Comparison of ENCODE assay signal across 32 mouse cellular contexts in genomic region chr11:44325066-44325465, GRCm38 (mm10).
"Had no signal": no experiment of that assay in that cellular context is flagged by ENCODE, and none has a peak within 500 bp of the region (broad histone marks: within the 10 kb centered on the region; RNA-seq: fewer than 3 reads in every experiment).

No protein-coding gene starts in this region.

- H3K4me1 ChIP-seq: limb, embryonic 10.5 days; limb, embryonic 12.5 days; limb, embryonic 13.5 days; limb, embryonic 15.5 days; liver, embryonic 12.5 days; liver, embryonic 13.5 days; liver, embryonic 15.5 days; lung, embryonic 15.5 days; megakaryocyte, embryonic 14.5 days; midbrain, embryonic 10.5 days; midbrain, embryonic 12.5 days; midbrain, embryonic 13.5 days; midbrain, embryonic 15.5 days; neural tube, embryonic 12.5 days had no signal

- H3K27me3 ChIP-seq: limb, embryonic 15.5 days; liver, embryonic 12.5 days; liver, embryonic 13.5 days; liver, embryonic 15.5 days; lung, embryonic 15.5 days; midbrain, embryonic 12.5 days; midbrain, embryonic 13.5 days; midbrain, embryonic 15.5 days; neural tube, embryonic 12.5 days had no signal

- H3K27ac ChIP-seq: limb, embryonic 10.5 days; limb, embryonic 12.5 days; limb, embryonic 13.5 days; limb, embryonic 15.5 days; liver, embryonic 12.5 days; liver, embryonic 13.5 days; liver, embryonic 14.5 days; liver, embryonic 15.5 days; lung, embryonic 15.5 days; macrophage; midbrain, embryonic 10.5 days; midbrain, embryonic 12.5 days; midbrain, embryonic 13.5 days; midbrain, embryonic 15.5 days; neural tube, embryonic 12.5 days had no signal

- H3K9me3 ChIP-seq: limb, embryonic 10.5 days; limb, embryonic 13.5 days; limb, embryonic 15.5 days; liver, embryonic 12.5 days; liver, embryonic 13.5 days; liver, embryonic 15.5 days; lung, embryonic 15.5 days; midbrain, embryonic 10.5 days; midbrain, embryonic 12.5 days; midbrain, embryonic 13.5 days; midbrain, embryonic 15.5 days; neural tube, embryonic 12.5 days had no signal

- H3K4me2 ChIP-seq: limb, embryonic 12.5 days; limb, embryonic 13.5 days; limb, embryonic 15.5 days; liver, embryonic 11.5 days; liver, embryonic 12.5 days; liver, embryonic 13.5 days; liver, embryonic 15.5 days; lung, embryonic 14.5 days; lung, embryonic 15.5 days; midbrain, embryonic 11.5 days; midbrain, embryonic 12.5 days; midbrain, embryonic 13.5 days; midbrain, embryonic 15.5 days; neural tube, embryonic 12.5 days had no signal

- ATAC-seq: liver, embryonic 12.5 days; liver, postnatal 0 days; lung, postnatal 0 days; midbrain, embryonic 13.5 days; midbrain, embryonic 15.5 days; midbrain, embryonic 16.5 days had no signal

- DNase-seq: left cerebral cortex, postnatal 4 days; liver; liver, embryonic 13.5 days; liver, postnatal 0 days; lung, adult 18-20 months; lung, adult 2 months; lung, embryonic 14.5 days; lung, postnatal 10 days; lung, postnatal 14 days; lung, postnatal 36 days; lung, postnatal 4 days; midbrain, embryonic 14.5 days had no signal

- H3K9ac ChIP-seq: limb, embryonic 12.5 days; limb, embryonic 13.5 days; limb, embryonic 15.5 days; liver, embryonic 12.5 days; liver, embryonic 13.5 days; liver, embryonic 14.5 days; liver, embryonic 15.5 days; liver, postnatal 0 days; lung, embryonic 14.5 days; lung, embryonic 15.5 days; midbrain, embryonic 12.5 days; midbrain, embryonic 13.5 days; midbrain, embryonic 15.5 days; neural tube, embryonic 12.5 days had no signal

- H3K36me3 ChIP-seq: limb, embryonic 10.5 days; limb, embryonic 12.5 days; limb, embryonic 13.5 days; limb, embryonic 15.5 days; liver, embryonic 12.5 days; liver, embryonic 13.5 days; liver, embryonic 15.5 days; lung, embryonic 15.5 days; midbrain, embryonic 10.5 days; midbrain, embryonic 12.5 days; midbrain, embryonic 13.5 days; midbrain, embryonic 15.5 days; neural tube, embryonic 12.5 days had no signal

- H3K4me3 ChIP-seq: limb, embryonic 10.5 days; limb, embryonic 12.5 days; limb, embryonic 13.5 days; limb, embryonic 15.5 days; liver, embryonic 12.5 days; liver, embryonic 13.5 days; liver, embryonic 15.5 days; lung, embryonic 15.5 days; megakaryocyte, embryonic 14.5 days; midbrain, embryonic 10.5 days; midbrain, embryonic 12.5 days; midbrain, embryonic 13.5 days; midbrain, embryonic 15.5 days; myocyte; neural tube, embryonic 12.5 days had no signal
